Mouse (Mus musculus) liver, embryonic 14.5 days (tissue): ENCODE results near the gene Pate4. TPM values are rescaled to one million over a fixed set of nuclear protein-coding genes. Genes with fewer than 3 reads are reported as not detected.
A peak's percentile ranks its signal among the peaks of the same experiment; 100 is the strongest.

Source experiments
- ATAC-seq: fragments of 200-750 bp; cut with Nextera tagmentation; 2 replicates; pipeline ENCODE4 v1.8.0; 2017; ENCODE audit warnings: moderate number of reproducible peaks, mild to moderate bottlenecking, moderate library complexity; ENCODE audit not compliant: insufficient read depth
- DNase-seq, 3 experiments: peaks; one replicate each; pipeline ENCODE4 v3.0.0-alpha.2; 2012 to 2013; ENCODE audit warnings: low read depth in 3 of 3, low spot score in 3 of 3
- H3K27ac ChIP-seq: fragments of 300-500 bp; sonication (generic); 2 replicates; pipeline ENCODE4 v1.5.1; 2014; ENCODE audit warnings: moderate library complexity, mild to moderate bottlenecking, control low read depth, inconsistent platforms
- H3K27me3 ChIP-seq: fragments of 300-500 bp; sonication (generic); 2 replicates; pipeline ENCODE4 v1.6.1; 2014; ENCODE audit warnings: mild to moderate bottlenecking, low read length, moderate library complexity; ENCODE audit not compliant: control insufficient read depth, insufficient read depth
- H3K36me3 ChIP-seq: fragments of 300-500 bp; sonication (generic); replicated peaks from 2 replicates; pipeline ENCODE4 v1.6.1; 2014; ENCODE audit warnings: low read depth; ENCODE audit not compliant: control insufficient read depth, insufficient read depth
- H3K4me1 ChIP-seq, 2 experiments: fragments of 200-500 bp in 1 of 2; fragments of 300-500 bp in 1 of 2; sonication (generic) in 1 of 2; replicated peaks; 2 replicates each; pipeline ENCODE4 v1.6.1; 2012 to 2014; ENCODE audit warnings: antibody characterized with exemption in 1 of 2, inconsistent platforms in 1 of 2, low read length in 1 of 2; ENCODE audit not compliant: control insufficient read depth in 2 of 2, insufficient read depth in 2 of 2
- H3K4me2 ChIP-seq: fragments of 300-500 bp; sonication (generic); 2 replicates; pipeline ENCODE4 v1.6.1; 2014; ENCODE audit warnings: low read depth, mild to moderate bottlenecking, control low read depth, moderate library complexity
- H3K4me3 ChIP-seq, 2 experiments: fragments of 200-500 bp in 1 of 2; fragments of 300-500 bp in 1 of 2; sonication (generic) in 1 of 2; 2 replicates each; pipeline ENCODE4 v1.5.1; 2012 to 2014; ENCODE audit warnings: low read depth in 2 of 2, low read length in 2 of 2, mild to moderate bottlenecking in 2 of 2, control low read depth in 1 of 2, inconsistent platforms in 1 of 2, moderate library complexity in 1 of 2; ENCODE audit not compliant: insufficient read depth in 1 of 2
- H3K9ac ChIP-seq: fragments of 300-500 bp; sonication (generic); replicated peaks from 2 replicates; pipeline ENCODE4 v1.6.1; 2014; ENCODE audit warnings: mild to moderate bottlenecking, control low read depth, moderate library complexity
- H3K9me3 ChIP-seq: fragments of 300-500 bp; sonication (generic); 2 replicates; pipeline ENCODE4 v1.6.1; 2016; ENCODE audit warnings: low read length, mixed read lengths; ENCODE audit not compliant: control insufficient read depth
- CTCF ChIP-seq: IDR thresholded peaks from 2 replicates; pipeline ENCODE4 v1.5.1; 2016; ENCODE audit warnings: antibody characterized with exemption, low read depth, control low read depth
- EP300 ChIP-seq: IDR thresholded peaks from 2 replicates; pipeline ENCODE4 v1.6.1; 2016; ENCODE audit warnings: antibody characterized with exemption, low read depth
- WGBS: fragments of 180-500 bp; shearing (Covaris S2); extraction: QIAGEN DNeasy Blood & Tissue Kit; methylation state at CpG from one replicate; pipeline ENCODE4 v1.1.7; 2014; ENCODE audit not compliant: insufficient replicate concordance; 5-methylcytosine and 5-hydroxymethylcytosine counted together
- polyA plus RNA-seq, 2 experiments: library from polyadenylated mRNA; depleted of rRNA in 1 of 2; stranded (reverse) in 1 of 2; unstranded in 1 of 2; fragments of >200 nt; fragmentation: Nextera tagmentation in 1 of 2; extraction: Ambion mirVana in 1 of 2; gene quantifications; 2 replicates each; pipeline versions ENCODE4 v1.2.1 to v1.2.3; 2012 to 2014

The Pate4 gene
- polyA plus RNA-seq, 2 experiments = not detected

- 44% methylated on average over 8 of the region's 8 CpGs for WGBS
- no peak for ATAC-seq
- H3K36me3 ChIP-seq = no peaks in the 10 kb centered on the region
Observed at GRCm38 (mm10) chr9:35607647-35608405, 3.9 kb downstream of the Pate4 start.

GRCm38 (mm10) chr9:35592903-35593302 lies 18.8 kb downstream of the Pate4 start:
- TF ChIP-seq EP300 = no peak
- peak; percentile 21; the same call in 1 of the 2 replicates for TF ChIP-seq CTCF
- H3K4me3 ChIP-seq = no peak overlapping the region
- WGBS = 11% methylated on average over 2 of the region's 2 CpGs
- no peaks in the 10 kb centered on the region for H3K36me3 ChIP-seq
- no peak overlapping the region for H3K9ac ChIP-seq
- H3K27ac ChIP-seq = no peak overlapping the region
- H3K4me2 ChIP-seq = no peak overlapping the region
- DNase-seq (no peak), ATAC-seq (no peak)
- H3K9me3 ChIP-seq = no peaks in the 10 kb centered on the region
- no peaks in the 10 kb centered on the region for H3K4me1 ChIP-seq
- H3K27me3 ChIP-seq = no peaks in the 10 kb centered on the region

More at GRCm38 (mm10) chr9:35607647-35608405, 3.9 kb downstream of the Pate4 start:
- no peaks in the 10 kb centered on the region for H3K4me1 ChIP-seq
- no peak overlapping the region for H3K27ac ChIP-seq
- no peak overlapping the region for H3K4me2 ChIP-seq
- no peak for DNase-seq
- H3K4me3 ChIP-seq = no peak overlapping the region
- H3K9ac ChIP-seq = no peak overlapping the region
- H3K9me3 ChIP-seq = no peaks in the 10 kb centered on the region
- no peaks in the 10 kb centered on the region for H3K27me3 ChIP-seq
- TF ChIP-seq EP300 = no peak
- no peak for TF ChIP-seq CTCF

DNA sequence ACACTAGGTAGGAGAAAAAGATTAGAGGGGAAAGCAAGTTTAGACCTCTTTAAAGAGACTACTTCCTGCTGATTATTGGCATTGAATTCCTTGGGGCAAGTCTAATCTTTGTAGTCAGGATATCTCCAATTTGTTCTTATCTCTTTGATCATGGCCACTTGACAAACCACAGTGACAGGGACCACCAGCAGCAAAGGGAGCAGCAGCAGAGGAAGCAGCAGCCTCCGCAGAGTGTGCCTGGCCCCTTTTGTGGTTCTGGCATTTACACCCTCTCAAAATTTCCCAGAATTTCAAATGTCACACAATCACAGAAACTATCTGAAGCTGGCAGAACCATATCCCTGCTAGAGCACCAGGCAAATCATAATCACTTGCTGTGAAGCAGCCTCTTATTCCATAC lies 24.1 kb downstream of the Pate4 start:
- H3K36me3 ChIP-seq = no peaks in the 10 kb centered on the region
- H3K4me1 ChIP-seq = no peaks in the 10 kb centered on the region
- TF ChIP-seq EP300 = no peak
- no peak for TF ChIP-seq CTCF
- no peak overlapping the region for H3K4me3 ChIP-seq
- H3K9me3 ChIP-seq = no peaks in the 10 kb centered on the region
- no peak for ATAC-seq
- H3K27me3 ChIP-seq = no peaks in the 10 kb centered on the region
- no peak overlapping the region for H3K4me2 ChIP-seq
- DNase-seq = no peak
- no peak overlapping the region for H3K27ac ChIP-seq
- WGBS = 6% methylated on average over 1 of the region's 1 CpGs
- H3K9ac ChIP-seq = no peak overlapping the region

GRCm38 (mm10) chr9:35574416-35574815 lies 37.3 kb downstream of the Pate4 start:
- no peak overlapping the region for H3K4me3 ChIP-seq
- H3K36me3 ChIP-seq = no peaks in the 10 kb centered on the region
- no peaks in the 10 kb centered on the region for H3K9me3 ChIP-seq
- peaks cover 9% of the 10 kb centered on the region for H3K27me3 ChIP-seq
- H3K27ac ChIP-seq = no peak overlapping the region
- H3K4me1 ChIP-seq = peaks cover 0 to 4% of the 10 kb centered on the region in 2 experiments; a peak in 2 of 4 replicates
- DNase-seq (no peak), ATAC-seq (no peak)
- no peak overlapping the region for H3K9ac ChIP-seq
- no peak overlapping the region for H3K4me2 ChIP-seq
- TF ChIP-seq EP300 = no peak
- no peak for TF ChIP-seq CTCF
- 8% methylated on average over 32 of the region's 32 CpGs for WGBS

DNA sequence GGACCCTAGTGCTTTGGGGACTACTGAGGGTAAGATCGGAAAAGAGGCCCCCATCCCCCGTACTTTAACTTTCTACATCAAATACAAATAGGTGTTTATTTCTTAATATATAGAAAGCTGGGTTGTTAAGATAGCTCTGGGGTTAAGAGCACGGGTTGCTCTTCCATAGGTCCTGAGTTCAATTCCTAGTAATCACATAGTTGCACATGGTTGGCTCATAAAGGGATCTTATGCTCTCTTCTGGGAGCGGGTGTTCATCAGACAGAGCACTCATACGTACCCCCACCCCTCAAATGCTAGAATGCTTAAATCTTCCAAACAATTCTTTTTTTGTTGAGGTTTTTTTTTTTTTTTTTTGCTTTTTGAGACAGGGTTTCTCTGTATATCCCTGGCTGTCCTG lies 41.1 kb downstream of the Pate4 start:
- Histone ChIP-seq H3K9ac (peak overlapping the region; percentile 59), H3K4me3 (peak overlapping the region; percentile 74 to 99; a peak in 3 of 4 replicates), H3K36me3 (peaks cover 22% of the 10 kb centered on the region), H3K4me2 (peak overlapping the region; percentile 84), H3K4me1 (peaks cover 0 to 4% of the 10 kb centered on the region in 2 experiments; a peak in 2 of 4 replicates), H3K9me3 (no peaks in the 10 kb centered on the region), H3K27ac (no peak overlapping the region), H3K27me3 (peaks cover 9% of the 10 kb centered on the region)
- DNase-seq (no peak), ATAC-seq (no peak)
- 6% methylated on average over 5 of the region's 5 CpGs for WGBS
- TF ChIP-seq EP300 (no peak), CTCF (no peak)
